Mouse (Mus musculus) mesoderm, embryonic 11.5 days (tissue): ENCODE results near the gene Oxct2a.

Experiments used
- DNase-seq: peaks from one replicate; pipeline ENCODE4 v3.0.0-alpha.2; 2012; ENCODE audit warnings: low read depth, low spot score

Gene Oxct2a

DNA sequence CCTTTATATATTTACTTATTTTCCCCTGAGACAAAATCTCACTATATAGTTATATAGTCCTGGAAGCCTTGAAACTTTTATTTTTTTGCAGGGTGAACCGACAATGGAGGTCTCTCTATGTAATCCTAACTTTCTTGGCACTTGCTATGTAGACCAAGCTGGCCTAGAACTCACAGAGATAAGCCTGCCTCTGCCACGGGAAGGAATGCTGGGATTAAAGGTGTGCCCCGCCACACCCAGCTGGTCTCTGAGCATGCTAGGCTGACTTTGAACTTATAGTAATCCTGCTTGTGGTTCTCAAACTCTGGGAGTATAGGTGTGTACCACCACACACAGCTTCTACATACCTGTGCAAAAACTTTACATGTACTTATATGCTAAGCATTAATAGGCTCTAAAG lies 43.3 kb downstream of the Oxct2a start:
- DNase-seq = no peak
